Mouse (Mus musculus) cortical plate, adult 2 months (tissue): Measurements from ENCODE around the gene Dohh.

Experiments
- CTCF ChIP-seq: fragments of 200-500 bp; IDR thresholded peaks from 2 replicates; pipeline ENCODE4 v1.5.1; 2011; ENCODE audit warnings: mild to moderate bottlenecking, control low read depth, low read length; ENCODE audit not compliant: insufficient read depth; ENCODE audit errors: extremely low read depth
- POLR2A ChIP-seq: fragments of 200-500 bp; IDR thresholded peaks from 2 replicates; pipeline ENCODE4 v1.6.1; 2011; ENCODE audit warnings: mild to moderate bottlenecking, low read length, control low read depth; ENCODE audit not compliant: insufficient read depth; ENCODE audit errors: extremely low read depth

DNA sequence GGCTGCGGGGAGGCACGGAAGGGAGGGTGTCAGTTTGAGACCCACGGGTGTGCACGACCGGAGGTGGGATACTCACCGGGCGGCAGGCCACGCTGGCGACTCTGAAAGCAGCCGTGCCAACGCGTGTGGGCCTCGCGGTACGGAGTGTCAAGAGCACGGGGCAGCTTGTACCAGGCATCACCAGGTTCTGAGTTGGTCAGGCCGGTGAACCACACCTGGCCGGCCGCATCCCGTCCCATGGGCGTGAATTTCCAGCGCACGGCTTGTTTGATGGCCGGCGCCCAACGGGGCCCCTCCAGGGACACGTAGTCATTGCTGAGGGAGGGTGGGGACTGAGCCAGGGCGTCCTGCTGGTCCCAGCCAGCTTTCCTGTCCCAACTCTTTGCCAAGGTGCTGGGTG, 19.6 kb upstream of the Dohh start:
- TF ChIP-seq POLR2A (no peak), CTCF (no peak)
